Mouse (Mus musculus): ENCODE data around the gene Itpr2. TPM values are rescaled to one million over a fixed set of nuclear protein-coding genes. Genes with fewer than 3 reads are reported as not detected.

Gene Itpr2
- polyA plus RNA-seq, 1 experiment from 2014 or later = 10.9 TPM

DNA sequence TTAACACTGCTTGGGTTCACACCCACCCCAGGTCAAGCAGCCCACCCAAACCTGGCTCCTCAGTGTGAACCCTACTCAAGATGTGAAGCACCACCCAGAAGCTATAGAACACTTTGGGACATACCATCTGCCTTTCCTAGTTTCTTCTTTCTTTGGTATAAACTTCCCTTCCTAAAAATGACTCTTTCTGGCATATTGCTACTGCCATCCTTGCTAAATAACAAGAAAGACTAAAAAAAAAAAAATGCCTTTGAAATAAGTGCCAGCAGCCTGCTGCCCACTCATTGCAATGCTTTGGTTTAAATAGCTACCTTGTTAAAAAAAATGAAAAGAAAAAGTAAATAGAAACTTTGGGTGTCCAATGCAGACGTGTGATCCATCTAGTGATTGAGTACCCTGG, 429.2 kb downstream of the Itpr2 start:
- no peaks in the 10 kb centered on the region for H3K36me3 ChIP-seq (ENCODE audit: control insufficient read depth, insufficient read depth, low read length)
- no peaks in the 10 kb centered on the region for H3K4me1 ChIP-seq (replicated peaks; ENCODE audit: control insufficient read depth, insufficient read depth)
- no peak for ATAC-seq (ENCODE audit: low FRiP score, low TSS enrichment)
- no peaks in the 10 kb centered on the region for H3K9me3 ChIP-seq (ENCODE audit: control insufficient read depth, low read length)
- no peak for DNase-seq (ENCODE audit: low spot score)
- no peak overlapping the region for H3K4me3 ChIP-seq (ENCODE audit: low read depth, low read length)
- H3K9ac ChIP-seq (ENCODE audit: low read length) = no peak overlapping the region
- H3K27ac ChIP-seq (replicated peaks) = no peak overlapping the region
- no peak overlapping the region for H3K4me2 ChIP-seq (replicated peaks; ENCODE audit: low read depth)
- no peak for TF ChIP-seq CTCF (IDR thresholded peaks at IDR 0.05; ENCODE audit: low read depth)
- no peak for TF ChIP-seq EP300 (optimal IDR thresholded peaks at IDR 0.05)
- H3K27me3 ChIP-seq (ENCODE audit: control insufficient read depth, insufficient read depth, low read length) = no peaks in the 10 kb centered on the region
- 36% methylated on average over 1 of the region's 1 CpGs for WGBS

DNA sequence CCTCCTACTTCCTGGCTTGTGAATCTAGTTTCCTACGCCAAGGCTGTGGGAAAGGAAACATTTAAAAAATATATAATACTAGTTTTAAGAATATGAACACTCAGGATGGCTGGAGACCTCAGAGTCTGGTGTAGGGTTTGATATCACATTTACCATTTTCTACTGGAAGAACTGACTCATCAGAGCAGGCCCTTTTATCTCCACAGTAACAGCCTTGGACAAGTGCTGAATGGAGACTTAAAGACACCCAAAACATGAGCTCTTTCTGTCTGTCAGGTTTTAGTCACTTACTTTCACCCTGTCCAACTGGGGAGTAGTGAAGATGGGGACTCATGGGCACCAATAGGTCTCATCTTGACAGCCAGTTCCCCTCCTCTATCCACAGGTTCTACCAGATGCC, 430.1 kb downstream of the Itpr2 start:
- DNase-seq (ENCODE audit: low spot score) (no peak), ATAC-seq (ENCODE audit: low FRiP score, low TSS enrichment) (no peak)
- TF ChIP-seq CTCF (IDR thresholded peaks at IDR 0.05; ENCODE audit: low read depth) = no peak
- TF ChIP-seq EP300 (optimal IDR thresholded peaks at IDR 0.05) = no peak
- H3K4me1 ChIP-seq (replicated peaks; ENCODE audit: control insufficient read depth, insufficient read depth) = no peaks in the 10 kb centered on the region
- H3K9ac ChIP-seq (ENCODE audit: low read length) = no peak overlapping the region
- no peak overlapping the region for H3K4me3 ChIP-seq (ENCODE audit: low read depth, low read length)
- no peak overlapping the region for H3K27ac ChIP-seq (replicated peaks)
- no peak overlapping the region for H3K4me2 ChIP-seq (replicated peaks; ENCODE audit: low read depth)
- H3K9me3 ChIP-seq (ENCODE audit: control insufficient read depth, low read length) = no peaks in the 10 kb centered on the region
- no peaks in the 10 kb centered on the region for H3K27me3 ChIP-seq (ENCODE audit: control insufficient read depth, insufficient read depth, low read length)
- no peaks in the 10 kb centered on the region for H3K36me3 ChIP-seq (ENCODE audit: control insufficient read depth, insufficient read depth, low read length)
- WGBS = 88% methylated on average over 1 of the region's 1 CpGs

Other genes with a start within 250 kb of the Itpr2 start
- 73.8 and 80.3 TPM in 2 replicates for gene Fgfr1op2, start 75.0 kb upstream of the Itpr2 start, polyA plus RNA-seq (2015; fragmentation: Nextera tagmentation; extraction: Ambion mirVana)
- gene Ints13, start 75.6 kb upstream of the Itpr2 start, polyA plus RNA-seq (2015; fragmentation: Nextera tagmentation; extraction: Ambion mirVana) = 25.2 and 25.8 TPM in 2 replicates
- gene Med21, start 140.3 kb upstream of the Itpr2 start, polyA plus RNA-seq (2015; fragmentation: Nextera tagmentation; extraction: Ambion mirVana) = 106 and 107 TPM in 2 replicates
- gene Tm7sf3, start 140.6 kb upstream of the Itpr2 start, polyA plus RNA-seq (2015; fragmentation: Nextera tagmentation; extraction: Ambion mirVana) = 21.9 and 24.5 TPM in 2 replicates
- 16.9 and 17.3 TPM in 2 replicates for gene Stk38l, start 222.8 kb upstream of the Itpr2 start, polyA plus RNA-seq (2015; fragmentation: Nextera tagmentation; extraction: Ambion mirVana)

Measured in stomach, postnatal 0 days (tissue).